Mouse (Mus musculus): Measurements from ENCODE around the gene AI413582.

Gene AI413582

GRCm38 (mm10) chr17:27579816-27580215 is 14.3 kb upstream of the AI413582 start:
- DNase-seq (ENCODE audit: low spot score): no peak

- no peak for DNase-seq (ENCODE audit: low spot score)
Observed at GRCm38 (mm10) chr17:27578487-27578886, 12.9 kb upstream of the AI413582 start.

- peak; percentile 35 for DNase-seq (ENCODE audit: low spot score)
Observed at GRCm38 (mm10) chr17:27577468-27577867, 11.9 kb upstream of the AI413582 start.

GRCm38 (mm10) chr17:27576056-27576455 is 10.5 kb upstream of the AI413582 start:
- no peak for DNase-seq (ENCODE audit: low spot score)

- DNase-seq (ENCODE audit: low spot score): no peak
Observed at GRCm38 (mm10) chr17:27575116-27575776, 9.7 kb upstream of the AI413582 start.

GRCm38 (mm10) chr17:27574470-27575115 is 9.0 kb upstream of the AI413582 start:
- no peak for DNase-seq (ENCODE audit: low spot score)

GRCm38 (mm10) chr17:27573772-27574320 is 8.3 kb upstream of the AI413582 start:
- no peak for DNase-seq (ENCODE audit: low spot score)

- DNase-seq (ENCODE audit: low spot score): no peak
Observed at GRCm38 (mm10) chr17:27571315-27571714, 5.8 kb upstream of the AI413582 start.

- DNase-seq (ENCODE audit: low spot score): no peak
Observed at GRCm38 (mm10) chr17:27568228-27568627, 2.7 kb upstream of the AI413582 start.

- DNase-seq (ENCODE audit: low spot score): no peak
Observed at GRCm38 (mm10) chr17:27565942-27566267, 349 bp upstream of the AI413582 start.

GRCm38 (mm10) chr17:27564391-27565162 is 979 bp downstream of the AI413582 start:
- peak; percentile 48 for DNase-seq (ENCODE audit: low spot score)

- DNase-seq (ENCODE audit: low spot score): peak; percentile 51
Observed at GRCm38 (mm10) chr17:27563771-27564244, 1.7 kb downstream of the AI413582 start.

- DNase-seq (ENCODE audit: low spot score): peak; percentile 89
Observed at GRCm38 (mm10) chr17:27561809-27562526, 3.6 kb downstream of the AI413582 start.

- no peak for DNase-seq (ENCODE audit: low spot score)
Observed at GRCm38 (mm10) chr17:27560926-27561480, 4.6 kb downstream of the AI413582 start.

GRCm38 (mm10) chr17:27559596-27559995 is 6.0 kb downstream of the AI413582 start:
- DNase-seq (ENCODE audit: low spot score): no peak

GRCm38 (mm10) chr17:27558845-27559244 is 6.7 kb downstream of the AI413582 start:
- DNase-seq (ENCODE audit: low spot score): no peak

GRCm38 (mm10) chr17:27557927-27558661 is 7.5 kb downstream of the AI413582 start:
- no peak for DNase-seq (ENCODE audit: low spot score)

GRCm38 (mm10) chr17:27557181-27557926 is 8.2 kb downstream of the AI413582 start:
- DNase-seq (ENCODE audit: low spot score): peak; percentile 80

- peak; percentile 96 for DNase-seq (ENCODE audit: low spot score)
Observed at GRCm38 (mm10) chr17:27556315-27557011, 9.1 kb downstream of the AI413582 start, which contains the start of gene Hmga1. Gene Hmga1 (plus strand): TSS chr17:27556497.

Measured in MN1 (cell line).